Mouse (Mus musculus) heart, embryonic 11.5 days (tissue): ENCODE results near the gene Sephs1. TPM values are rescaled to one million over a fixed set of nuclear protein-coding genes. Genes with fewer than 3 reads are reported as not detected.

Source experiments
- ATAC-seq: fragments of 200-750 bp; cut with Nextera tagmentation; replicated peaks from 2 replicates; pipeline ENCODE4 v1.8.0; 2017; ENCODE audit warnings: moderate library complexity; ENCODE audit not compliant: insufficient number of reproducible peaks, low FRiP score, low TSS enrichment
- H3K27ac ChIP-seq: fragments of 300-500 bp; sonication (generic); 2 replicates; pipeline ENCODE4 v1.5.1; 2014; ENCODE audit warnings: mild to moderate bottlenecking, low read depth, low read length
- H3K27me3 ChIP-seq: fragments of 300-500 bp; sonication (generic); 2 replicates; pipeline ENCODE4 v1.6.1; 2014; ENCODE audit warnings: mild to moderate bottlenecking, low read length, mixed read lengths; ENCODE audit not compliant: control insufficient read depth, insufficient read depth
- H3K36me3 ChIP-seq: fragments of 300-500 bp; sonication (generic); 2 replicates; pipeline ENCODE4 v1.6.1; 2014; ENCODE audit warnings: mild to moderate bottlenecking, low read length, moderate library complexity, mixed read lengths; ENCODE audit not compliant: control insufficient read depth, insufficient read depth
- H3K4me1 ChIP-seq: fragments of 300-500 bp; sonication (generic); 2 replicates; pipeline ENCODE4 v1.6.1; 2014; ENCODE audit warnings: low read length; ENCODE audit not compliant: control insufficient read depth, insufficient read depth
- H3K4me2 ChIP-seq: fragments of 300-500 bp; sonication (generic); 2 replicates; pipeline ENCODE4 v1.6.1; 2014; ENCODE audit warnings: mild to moderate bottlenecking, moderate library complexity
- H3K4me3 ChIP-seq: fragments of 300-500 bp; sonication (generic); 2 replicates; pipeline ENCODE4 v1.5.1; 2014; ENCODE audit warnings: low read depth, low read length
- H3K9ac ChIP-seq: fragments of 300-500 bp; sonication (generic); 2 replicates; pipeline ENCODE4 v1.6.1; 2014; ENCODE audit warnings: mild to moderate bottlenecking, low read depth, low read length, moderate library complexity
- H3K9me3 ChIP-seq: fragments of 300-500 bp; sonication (generic); replicated peaks from 2 replicates; pipeline ENCODE4 v1.6.1; 2016; ENCODE audit warnings: low read length; ENCODE audit not compliant: control insufficient read depth
- WGBS: fragments of 180-500 bp; shearing (Covaris S2); extraction: QIAGEN DNeasy Blood & Tissue Kit; methylation state at CpG from one replicate; pipeline ENCODE4 v1.1.7; 2014; ENCODE audit not compliant: insufficient replicate concordance; 5-methylcytosine and 5-hydroxymethylcytosine counted together
- polyA plus RNA-seq: library from polyadenylated mRNA; unstranded; fragments of >200 nt; fragmentation: Nextera tagmentation; extraction: Ambion mirVana; gene quantifications from 2 replicates; pipeline ENCODE4 v1.2.1, GENCODE M21; 2014

Gene Sephs1
- polyA plus RNA-seq, 1 experiment from 2014 or later: 51.0 TPM

DNA sequence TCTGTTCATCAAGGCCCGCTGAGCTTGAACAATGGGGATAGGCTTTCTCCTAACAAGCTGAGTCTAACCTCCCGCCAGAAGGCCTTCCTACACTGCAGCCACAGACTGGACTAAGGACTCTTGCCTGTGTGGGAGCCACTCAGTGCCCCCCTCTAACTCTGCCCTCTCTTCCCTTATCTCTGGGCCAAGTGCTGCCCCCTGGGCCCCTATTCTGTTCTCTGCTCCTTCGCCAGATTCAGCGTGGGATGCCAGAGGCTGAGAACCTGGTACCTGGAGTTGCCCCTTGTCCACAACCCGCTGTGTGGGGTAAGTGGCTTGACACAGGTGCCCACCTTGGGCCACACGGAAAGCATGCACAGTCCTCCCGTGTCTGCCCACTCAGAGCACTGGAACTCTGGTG is 32.6 kb downstream of the Sephs1 start:
- 80% methylated on average over 7 of the region's 7 CpGs for WGBS
- no peak for ATAC-seq
- peaks cover 3% of the 10 kb centered on the region; the same call in 1 of the 2 replicates for H3K4me1 ChIP-seq
- no peak overlapping the region for H3K27ac ChIP-seq
- H3K9me3 ChIP-seq: peaks cover 6% of the 10 kb centered on the region
- H3K4me3 ChIP-seq: no peak overlapping the region
- no peaks in the 10 kb centered on the region for H3K27me3 ChIP-seq
- H3K9ac ChIP-seq: no peak overlapping the region
- H3K4me2 ChIP-seq: no peak overlapping the region
- peaks cover under 1% of the 10 kb centered on the region; the same call in 1 of the 2 replicates for H3K36me3 ChIP-seq

DNA sequence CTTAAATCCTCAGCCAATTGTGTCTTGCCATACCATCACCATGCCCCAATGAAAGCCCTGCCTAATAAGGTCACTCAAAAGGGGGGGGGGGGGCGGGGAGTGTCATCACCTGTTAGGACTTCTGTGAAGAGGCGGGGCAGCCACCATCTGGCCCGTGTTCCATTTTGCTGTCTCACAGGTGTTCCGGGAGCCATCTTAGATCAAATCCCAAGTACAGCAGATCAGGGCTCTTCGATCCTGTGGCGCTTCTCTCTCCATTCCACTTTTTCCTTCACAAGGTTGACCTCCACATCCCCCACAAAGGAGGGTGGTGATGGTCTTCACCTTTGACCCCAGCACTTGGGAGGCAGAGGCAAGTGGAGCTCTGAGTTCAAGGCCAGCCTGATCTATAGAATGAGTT is 34.7 kb downstream of the Sephs1 start:
- Histone ChIP-seq H3K36me3 (no peaks in the 10 kb centered on the region), H3K9ac (no peak overlapping the region), H3K4me2 (no peak overlapping the region), H3K27me3 (no peaks in the 10 kb centered on the region), H3K9me3 (peaks cover 6% of the 10 kb centered on the region), H3K4me3 (no peak overlapping the region), H3K27ac (no peak overlapping the region), H3K4me1 (peaks cover 6% of the 10 kb centered on the region; the same call in 1 of the 2 replicates)
- ATAC-seq: no peak
- WGBS: 63% methylated on average over 6 of the region's 6 CpGs

DNA sequence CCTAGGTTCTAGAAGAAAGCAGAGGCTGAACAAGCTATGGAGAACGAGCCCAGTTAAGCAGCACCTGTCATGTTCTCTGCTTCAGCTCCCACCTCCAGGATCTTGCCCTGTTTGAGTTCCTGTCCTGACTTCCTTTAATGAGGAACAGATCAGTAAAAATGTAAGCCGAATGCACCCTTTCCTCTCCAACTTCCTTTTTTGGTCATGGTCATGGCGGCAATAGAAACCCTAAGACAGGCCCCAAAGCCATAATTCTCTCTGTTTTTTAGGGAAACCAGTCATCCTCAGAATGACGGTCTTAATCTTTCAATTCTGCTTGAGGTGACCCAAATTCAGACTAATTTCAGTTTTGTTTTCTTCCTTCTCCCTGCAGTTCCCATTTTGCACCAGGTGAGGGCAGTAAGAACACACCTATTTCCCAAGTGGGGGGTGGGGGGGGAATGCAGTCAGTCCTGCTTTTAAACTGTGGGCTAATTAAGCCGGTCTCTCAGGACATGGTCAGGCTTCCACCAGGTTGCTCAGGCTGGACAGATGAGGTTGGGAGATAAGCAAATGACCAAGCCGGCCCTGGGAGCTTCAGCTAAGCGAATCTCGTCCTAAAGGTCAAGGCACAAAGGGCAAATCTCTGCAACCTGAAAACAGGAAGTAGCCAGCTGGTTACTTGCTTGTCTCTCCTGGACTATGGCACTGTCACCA is 36.1 kb downstream of the Sephs1 start:
- H3K4me1 ChIP-seq: peaks cover 6% of the 10 kb centered on the region; the same call in 1 of the 2 replicates
- no peak overlapping the region for H3K27ac ChIP-seq
- no peak for ATAC-seq
- H3K27me3 ChIP-seq: no peaks in the 10 kb centered on the region
- H3K36me3 ChIP-seq: no peaks in the 10 kb centered on the region
- H3K9ac ChIP-seq: 0 out of 2 replicates have a peak overlapping the region, but pooled peaks have one; percentile 47
- 16% methylated on average over 8 of the region's 8 CpGs for WGBS
- peaks cover 2% of the 10 kb centered on the region for H3K9me3 ChIP-seq
- H3K4me2 ChIP-seq: peak overlapping the region; percentile 55
- 0 out of 2 replicates have a peak overlapping the region, but pooled peaks have one; percentile 11 for H3K4me3 ChIP-seq

DNA sequence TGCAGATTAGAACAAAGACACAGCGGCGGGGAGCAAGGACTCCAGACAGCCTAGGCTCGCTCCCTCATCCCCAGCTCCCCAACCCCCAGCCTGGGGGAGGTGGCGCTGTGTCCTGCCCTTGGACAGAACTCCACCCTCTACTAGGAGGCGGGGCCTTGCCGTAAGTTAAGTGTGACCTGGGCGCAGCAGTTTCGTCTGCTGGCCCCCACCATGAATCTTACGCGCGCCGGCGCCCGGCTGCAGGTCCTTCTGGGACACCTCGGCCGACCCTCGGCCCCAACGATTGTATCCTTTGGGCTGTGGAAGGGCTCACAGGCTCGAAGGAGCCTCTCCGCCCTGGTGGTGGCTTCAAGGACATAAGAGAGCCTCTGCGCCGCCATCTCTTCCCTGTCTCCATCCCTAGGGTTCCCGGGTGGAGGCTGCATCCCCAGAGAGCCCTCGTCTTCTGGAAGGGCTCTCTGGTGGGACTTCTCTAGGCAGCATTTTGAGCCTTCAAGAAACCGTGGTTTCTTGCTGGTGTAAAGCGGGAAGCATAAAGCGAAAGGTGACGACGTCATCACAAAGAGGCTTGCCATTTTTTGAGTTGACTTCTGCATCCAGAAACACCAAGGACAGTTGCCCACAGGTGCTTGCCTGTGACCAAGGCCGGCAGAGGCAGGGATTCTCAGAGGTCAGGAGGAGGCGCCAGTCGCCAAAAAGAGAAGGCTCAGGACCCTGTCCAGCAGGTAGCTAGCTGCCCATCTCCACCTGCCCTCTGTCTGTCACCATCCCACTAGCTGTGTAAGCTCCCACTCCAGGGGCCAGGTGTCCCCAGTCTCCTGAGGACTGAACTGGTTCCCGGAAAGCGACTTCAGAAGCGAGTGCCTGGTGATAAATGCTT is 37.7 kb downstream of the Sephs1 start, which contains the start of gene Phyh:
TSS of gene Phyh (plus strand) at position 160 of the 880 bp plus-strand sequence.
- Histone ChIP-seq H3K27me3 (no peaks in the 10 kb centered on the region), H3K4me3 (peak within 1 kb of the TSS; percentile 63), H3K9ac (peak within 1 kb of the TSS; percentile 79), H3K4me2 (peak within 1 kb of the TSS; percentile 91), H3K36me3 (no peaks in the 10 kb centered on the region), H3K9me3 (no peaks in the 10 kb centered on the region), H3K4me1 (peaks cover 6% of the 10 kb centered on the region; the same call in 1 of the 2 replicates), H3K27ac (peak within 1 kb of the TSS; percentile 72)
- ATAC-seq: peak; percentile 95
- WGBS: 7% methylated on average over 35 of the region's 35 CpGs

DNA sequence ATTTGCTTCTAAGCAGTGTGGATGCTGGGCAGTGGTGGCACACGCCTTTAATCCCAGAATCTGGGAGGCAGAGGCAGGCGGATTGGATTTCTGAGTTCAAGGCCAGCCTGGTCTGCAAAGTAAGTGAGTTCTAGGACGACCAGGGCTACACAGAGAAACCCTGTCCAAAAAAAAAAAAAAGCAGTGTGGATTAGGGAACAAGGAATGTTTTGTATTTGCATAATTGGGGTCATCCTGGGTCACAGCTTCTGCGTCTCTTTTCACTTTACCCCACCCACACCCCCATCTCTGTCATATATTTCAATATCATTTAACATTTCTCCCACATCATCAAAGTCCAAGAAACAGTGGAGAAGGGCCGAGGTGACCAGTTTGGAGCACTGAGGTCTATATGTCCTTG is 39.7 kb downstream of the Sephs1 start:
- H3K4me3 ChIP-seq: no peak overlapping the region
- no peak overlapping the region for H3K9ac ChIP-seq
- H3K4me2 ChIP-seq: no peak overlapping the region
- no peaks in the 10 kb centered on the region for H3K27me3 ChIP-seq
- H3K4me1 ChIP-seq: peaks cover 6% of the 10 kb centered on the region; the same call in 1 of the 2 replicates
- no peaks in the 10 kb centered on the region for H3K9me3 ChIP-seq
- WGBS: 71% methylated on average over 5 of the region's 5 CpGs
- no peak overlapping the region for H3K27ac ChIP-seq
- ATAC-seq: no peak
- peaks cover under 1% of the 10 kb centered on the region; the same call in 1 of the 2 replicates for H3K36me3 ChIP-seq

DNA sequence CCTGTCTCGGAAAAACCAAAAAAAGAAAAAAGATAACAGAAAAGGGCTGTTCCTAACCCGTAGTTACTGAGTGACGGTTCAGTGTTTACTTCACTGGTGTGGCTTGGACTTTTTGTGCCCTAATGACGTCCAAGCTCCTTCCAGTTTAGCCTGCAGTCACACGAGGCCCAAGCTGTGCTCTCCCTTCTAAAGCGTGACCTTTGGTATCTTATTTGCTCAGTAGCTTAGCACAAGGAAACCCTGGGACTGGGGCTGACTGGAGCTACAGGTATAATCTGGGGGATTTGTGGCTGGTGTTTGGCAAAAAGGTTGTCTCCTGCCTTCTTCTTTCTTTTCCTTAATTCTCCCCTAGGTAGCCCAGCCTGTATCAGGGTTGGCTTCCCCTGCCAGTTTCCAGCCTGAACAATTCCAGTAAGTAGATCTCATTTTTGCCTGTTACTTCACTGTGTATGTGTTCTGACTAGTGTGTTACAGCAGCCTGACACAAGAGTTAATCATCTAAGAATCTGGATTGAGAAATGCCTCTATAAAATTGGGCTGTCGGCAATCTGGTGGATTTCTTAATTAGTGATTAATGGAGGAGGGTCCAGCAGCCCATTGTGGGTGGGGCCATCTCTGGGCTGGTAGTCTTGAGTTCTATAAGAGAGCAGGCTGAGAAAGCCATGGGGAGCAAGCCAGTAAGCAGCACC is 41.3 kb downstream of the Sephs1 start:
- Histone ChIP-seq H3K4me2 (no peak overlapping the region), H3K36me3 (peaks cover 3% of the 10 kb centered on the region; the same call in 1 of the 2 replicates), H3K4me1 (peaks cover 6% of the 10 kb centered on the region; the same call in 1 of the 2 replicates), H3K27me3 (no peaks in the 10 kb centered on the region), H3K9me3 (no peaks in the 10 kb centered on the region), H3K27ac (no peak overlapping the region), H3K9ac (no peak overlapping the region), H3K4me3 (no peak overlapping the region)
- WGBS: 47% methylated on average over 7 of the region's 7 CpGs
- no peak for ATAC-seq

DNA sequence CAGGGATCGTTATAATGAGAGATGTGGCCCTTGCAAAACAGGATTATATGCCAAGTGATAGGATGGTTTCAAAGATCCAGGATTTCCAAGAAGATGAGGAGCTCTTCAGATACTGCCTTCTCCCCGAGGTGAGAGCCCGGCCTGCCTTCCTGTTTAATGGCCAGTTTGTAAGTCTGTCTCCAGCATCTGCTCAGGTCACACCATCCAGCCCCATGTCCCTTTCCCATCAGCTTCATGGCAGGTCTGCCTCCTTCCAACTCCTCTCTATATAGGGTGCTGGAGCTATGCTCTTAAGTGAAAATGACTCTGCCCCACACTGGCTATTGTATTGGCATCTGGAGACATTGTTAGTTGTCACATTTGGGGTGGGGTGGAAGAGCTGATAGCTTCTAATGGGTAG is 46.0 kb downstream of the Sephs1 start:
- Histone ChIP-seq H3K27ac (no peak overlapping the region), H3K9me3 (no peaks in the 10 kb centered on the region), H3K4me2 (no peak overlapping the region), H3K36me3 (peaks cover 7% of the 10 kb centered on the region; the same call in 1 of the 2 replicates), H3K27me3 (no peaks in the 10 kb centered on the region), H3K4me1 (no peaks in the 10 kb centered on the region), H3K9ac (no peak overlapping the region), H3K4me3 (no peak overlapping the region)
- 78% methylated on average over 3 of the region's 3 CpGs for WGBS
- no peak for ATAC-seq

DNA sequence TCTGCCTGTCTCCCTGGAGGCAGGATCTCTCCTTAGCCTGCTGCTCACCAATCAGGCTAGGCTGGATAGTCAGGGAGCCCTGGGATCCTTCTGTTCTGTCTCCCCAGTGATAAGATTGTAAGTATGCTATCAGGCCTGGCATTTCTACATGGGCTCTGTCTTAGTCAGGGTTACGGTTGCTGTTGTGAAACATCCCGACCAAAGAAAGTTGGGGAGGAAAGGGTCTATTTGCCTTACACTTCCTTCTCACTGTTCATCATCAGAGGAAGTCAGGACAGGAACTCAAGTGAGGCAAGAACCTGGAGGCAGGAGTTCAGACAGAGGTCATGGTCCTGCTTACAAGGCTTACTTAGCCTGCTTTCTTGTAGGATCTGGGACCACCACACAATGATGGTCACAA is 47.9 kb downstream of the Sephs1 start:
- 39% methylated on average over 2 of the region's 2 CpGs for WGBS
- Histone ChIP-seq H3K27ac (no peak overlapping the region), H3K9ac (no peak overlapping the region), H3K36me3 (peaks cover 9% of the 10 kb centered on the region; the same call in 1 of the 2 replicates), H3K4me3 (no peak overlapping the region), H3K27me3 (no peaks in the 10 kb centered on the region), H3K4me2 (no peak overlapping the region), H3K4me1 (no peaks in the 10 kb centered on the region), H3K9me3 (no peaks in the 10 kb centered on the region)
- ATAC-seq: no peak
